Mouse (Mus musculus) MEL (cell line): ENCODE measurements around the gene Map2k1. TPM values are rescaled to one million over a fixed set of nuclear protein-coding genes. Genes with fewer than 3 reads are reported as not detected.
A peak's percentile ranks its signal among the peaks of the same experiment; 100 is the strongest.

Source experiments
- DNase-seq: peaks from one replicate; pipeline ENCODE4 v3.0.0; 2011; ENCODE audit warnings: low read depth, low spot score
- H3K27ac ChIP-seq: 2 replicates; pipeline ENCODE4 v1.5.1; 2012; ENCODE audit warnings: low read depth, mild to moderate bottlenecking, control low read depth, low read length, moderate library complexity; ENCODE audit not compliant: control insufficient read depth
- H3K27me3 ChIP-seq, 2 experiments: fragments of 150-350 bp in 1 of 2; sonication (generic) in 1 of 2; 2 replicates each; pipeline ENCODE4 v1.6.1; 2012; ENCODE audit warnings: low read length in 2 of 2, mild to moderate bottlenecking in 2 of 2, improper control_type of control experiment in 1 of 2, moderate library complexity in 1 of 2; ENCODE audit not compliant: insufficient read depth in 2 of 2, control insufficient read depth in 1 of 2
- H3K36me3 ChIP-seq, 2 experiments: 2 replicates each; pipeline ENCODE4 v1.6.1; 2012 to 2014; ENCODE audit warnings: low read length in 2 of 2, improper control_type of control experiment in 1 of 2, inconsistent platforms in 1 of 2, mild to moderate bottlenecking in 1 of 2; ENCODE audit not compliant: insufficient read depth in 2 of 2, control insufficient read depth in 1 of 2
- H3K4me1 ChIP-seq, 2 experiments: fragments of 150-350 bp in 1 of 2; sonication (generic) in 1 of 2; 2 replicates each; pipeline ENCODE4 v1.6.1; 2012; ENCODE audit warnings: low read length in 2 of 2, improper control_type of control experiment in 1 of 2, mild to moderate bottlenecking in 1 of 2; ENCODE audit not compliant: insufficient read depth in 2 of 2, control insufficient read depth in 1 of 2
- H3K4me3 ChIP-seq, 2 experiments: fragments of 150-350 bp in 1 of 2; sonication (generic) in 1 of 2; 2 replicates each; pipeline ENCODE4 v1.5.1; 2012; ENCODE audit warnings: low read depth in 2 of 2, low read length in 2 of 2, mild to moderate bottlenecking in 2 of 2, moderate library complexity in 2 of 2, control low read depth in 1 of 2, improper control_type of control experiment in 1 of 2; ENCODE audit not compliant: control insufficient read depth in 1 of 2, insufficient read depth in 1 of 2
- H3K79me2 ChIP-seq: 2 replicates; pipeline ENCODE4 v1.6.1; 2012; ENCODE audit warnings: mild to moderate bottlenecking, low read length, moderate library complexity; ENCODE audit not compliant: control insufficient read depth, poor library complexity, insufficient read depth
- H3K9ac ChIP-seq: 2 replicates; pipeline ENCODE4 v1.6.1; 2012; ENCODE audit warnings: low read depth, mild to moderate bottlenecking, control low read depth, low read length, moderate library complexity; ENCODE audit not compliant: control insufficient read depth, poor library complexity, severe bottlenecking
- H3K9me3 ChIP-seq: fragments of 150-350 bp; sonication (generic); replicated peaks from 2 replicates; pipeline ENCODE4 v1.6.1; 2012; ENCODE audit warnings: mild to moderate bottlenecking, low read length, improper control_type of control experiment, moderate library complexity; ENCODE audit not compliant: insufficient read depth
- BHLHE40 ChIP-seq: IDR thresholded peaks from 2 replicates; pipeline ENCODE4 v1.6.1; 2012; ENCODE audit warnings: low read depth, mild to moderate bottlenecking, inconsistent platforms, low read length, improper control_type of control experiment, borderline replicate concordance
- CTCF ChIP-seq, 3 experiments: IDR thresholded peaks in 2 of 3; conservative IDR thresholded peaks in 1 of 3; 2 replicates each; pipeline ENCODE4 v1.5.1; 2011 to 2012; ENCODE audit warnings: low read length in 3 of 3, low read depth in 2 of 3, mild to moderate bottlenecking in 2 of 3, improper control_type of control experiment in 1 of 3, inconsistent platforms in 1 of 3, mixed read lengths in 1 of 3, moderate library complexity in 1 of 3; ENCODE audit not compliant: control insufficient read depth in 1 of 3, insufficient read depth in 1 of 3, poor library complexity in 1 of 3, severe bottlenecking in 1 of 3
- E2F4 ChIP-seq: IDR thresholded peaks from 2 replicates; pipeline ENCODE4 v1.6.1; 2011; ENCODE audit warnings: low read depth, low read length, improper control_type of control experiment, borderline replicate concordance
- ELF1 ChIP-seq: IDR thresholded peaks from 2 replicates; pipeline ENCODE4 v1.6.1; 2014; ENCODE audit warnings: low read depth, mild to moderate bottlenecking, inconsistent platforms, low read length, improper control_type of control experiment, moderate library complexity
- EP300 ChIP-seq, 2 experiments: IDR thresholded peaks; 2 replicates each; pipeline ENCODE4 v1.6.1; 2011; ENCODE audit warnings: improper control_type of control experiment in 2 of 2, low read length in 2 of 2, low read depth in 1 of 2, mild to moderate bottlenecking in 1 of 2
- ETS1 ChIP-seq: IDR thresholded peaks from 2 replicates; pipeline ENCODE4 v1.6.1; 2012; ENCODE audit warnings: low read depth, mild to moderate bottlenecking, inconsistent platforms, low read length, improper control_type of control experiment, moderate library complexity
- GATA1 ChIP-seq: IDR thresholded peaks from 2 replicates; pipeline ENCODE4 v1.6.1; 2011; ENCODE audit warnings: low read depth, low read length, improper control_type of control experiment
- HCFC1 ChIP-seq: IDR thresholded peaks from 2 replicates; pipeline ENCODE4 v1.6.1; 2012; ENCODE audit warnings: low read depth, mild to moderate bottlenecking, inconsistent platforms, low read length, improper control_type of control experiment, moderate library complexity
- MAFK ChIP-seq: IDR thresholded peaks from 2 replicates; pipeline ENCODE4 v1.6.1; 2011; ENCODE audit warnings: low read depth, mild to moderate bottlenecking, low read length, improper control_type of control experiment, borderline replicate concordance
- MAX ChIP-seq: IDR thresholded peaks from 2 replicates; pipeline ENCODE4 v1.6.1; 2011; ENCODE audit warnings: low read length, improper control_type of control experiment
- MAZ ChIP-seq: IDR thresholded peaks from 2 replicates; pipeline ENCODE4 v1.6.1; 2012; ENCODE audit warnings: low read depth, mild to moderate bottlenecking, inconsistent platforms, low read length, improper control_type of control experiment
- MEF2A ChIP-seq: IDR thresholded peaks from 2 replicates; pipeline ENCODE4 v1.6.1; 2014; ENCODE audit warnings: low read depth, mild to moderate bottlenecking, inconsistent platforms, low read length, improper control_type of control experiment; ENCODE audit not compliant: poor library complexity, insufficient replicate concordance, severe bottlenecking; ENCODE audit errors: extremely low read depth
- MYB ChIP-seq: IDR thresholded peaks from 2 replicates; pipeline ENCODE4 v1.6.1; 2011; ENCODE audit warnings: mild to moderate bottlenecking, low read depth, low read length, improper control_type of control experiment
- POLR2AphosphoS5 ChIP-seq: IDR thresholded peaks from 2 replicates; pipeline ENCODE4 v1.6.1; 2012; ENCODE audit warnings: low read depth, borderline replicate concordance, mild to moderate bottlenecking, inconsistent platforms, low read length, moderate library complexity, mixed read lengths
- RAD21 ChIP-seq: IDR thresholded peaks from 2 replicates; pipeline ENCODE4 v1.6.1; 2011; ENCODE audit warnings: mild to moderate bottlenecking, low read depth, low read length, improper control_type of control experiment
- SMC3 ChIP-seq: IDR thresholded peaks from 2 replicates; pipeline ENCODE4 v1.6.1; 2011; ENCODE audit warnings: low read depth, low read length, improper control_type of control experiment
- TBP ChIP-seq: IDR thresholded peaks from 2 replicates; pipeline ENCODE4 v1.8.0; 2011; ENCODE audit warnings: low read depth, low read length, improper control_type of control experiment
- TCF12 ChIP-seq: IDR thresholded peaks from 2 replicates; pipeline ENCODE4 v1.6.1; 2014; ENCODE audit warnings: low read depth, mild to moderate bottlenecking, inconsistent platforms, low read length, improper control_type of control experiment, moderate library complexity
- USF1 ChIP-seq: IDR thresholded peaks from 2 replicates; pipeline ENCODE4 v1.6.1; 2014; ENCODE audit warnings: low read depth, mild to moderate bottlenecking, inconsistent platforms, low read length, improper control_type of control experiment, moderate library complexity
- ZNF384 ChIP-seq: IDR thresholded peaks from 2 replicates; pipeline ENCODE4 v1.6.1; 2012; ENCODE audit warnings: low read depth, mild to moderate bottlenecking, inconsistent platforms, low read length, improper control_type of control experiment
- polyA plus RNA-seq, 2 experiments: library from polyadenylated mRNA; stranded (reverse) in 1 of 2; unstranded in 1 of 2; fragments of >175 nt in 1 of 2; fragments of >200 nt in 1 of 2; gene quantifications; 2 replicates each; pipeline versions ENCODE4 v1.2.1 to v1.2.4; 2012; ENCODE audit warnings: low replicate concordance in 2 of 2, low read depth in 1 of 2; ENCODE audit not compliant: insufficient read length in 2 of 2, insufficient read depth in 1 of 2, missing spikeins in 1 of 2
- total RNA-seq: library from RNA; depleted of rRNA; stranded (reverse); fragments of 300-350 nt; gene quantifications from 2 replicates; pipeline ENCODE4 v1.2.3, GENCODE M21; 2012

Map2k1 gene
- total and polyA plus RNA-seq, 3 experiments, result 29.2 to 48.0 TPM; not detected in 1

DNA sequence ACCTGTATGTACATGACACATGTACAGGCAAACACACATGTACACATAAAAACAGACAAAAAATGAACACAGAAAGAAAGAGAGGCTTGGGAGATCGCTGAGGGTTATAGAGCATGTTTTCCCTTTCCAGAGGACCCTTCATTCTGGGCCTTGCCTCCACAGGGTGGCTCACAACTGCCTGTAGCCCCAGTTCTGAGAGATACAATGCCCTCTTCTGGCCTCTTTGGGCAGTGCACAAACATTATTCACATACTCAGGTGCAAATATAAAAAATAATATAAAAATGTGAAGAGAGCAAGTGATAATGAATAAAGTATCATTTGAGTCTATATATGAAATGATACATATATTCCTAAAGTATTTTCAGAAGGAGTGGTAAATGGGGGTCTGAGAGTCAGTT, 21.5 kb upstream of the Map2k1 start:
- Histone ChIP-seq H3K36me3 (no peaks in the 10 kb centered on the region), H3K79me2 (no peaks in the 10 kb centered on the region), H3K27ac (no peak overlapping the region), H3K9me3 (no peaks in the 10 kb centered on the region), H3K27me3 (no peaks in the 10 kb centered on the region), H3K4me3 (no peak overlapping the region), H3K9ac (no peak overlapping the region), H3K4me1 (no peaks in the 10 kb centered on the region)
- TF ChIP-seq CTCF (IDR thresholded peaks at IDR 0.05 in 2 of 3, conservative IDR thresholded peaks at IDR 0.05 in 1 of 3; ENCODE audit: control insufficient read depth in 1 of 3, insufficient read depth in 1 of 3, low read depth in 2 of 3, low read length in 3 of 3, poor library complexity in 1 of 3, severe bottlenecking in 1 of 3) (peak; percentile 57 to 73 (median 57)), SMC3 (peak; percentile 69), MAFK (no peak), TCF12 (no peak), POLR2AphosphoS5 (no peak), RAD21 (peak; percentile 41), BHLHE40 (no peak), HCFC1 (no peak), EP300 (IDR thresholded peaks at IDR 0.05; ENCODE audit: low read depth in 1 of 2, low read length in 2 of 2) (no peak), ELF1 (no peak)
- DNase-seq, result peak; percentile 73

GRCm38 (mm10) chr9:64274291-64274690, 20.9 kb upstream of the Map2k1 start:
- no peaks in the 10 kb centered on the region for H3K79me2 ChIP-seq
- H3K36me3 ChIP-seq, result no peaks in the 10 kb centered on the region
- DNase-seq, result no peak
- H3K27me3 ChIP-seq, result no peaks in the 10 kb centered on the region
- no peak overlapping the region for H3K4me3 ChIP-seq
- no peaks in the 10 kb centered on the region for H3K9me3 ChIP-seq
- H3K4me1 ChIP-seq, result no peaks in the 10 kb centered on the region
- H3K9ac ChIP-seq, result no peak overlapping the region
- TF ChIP-seq TBP (no peak), ZNF384 (no peak), GATA1 (no peak), E2F4 (no peak), MAZ (no peak), MAX (no peak), USF1 (no peak), EP300 (IDR thresholded peaks at IDR 0.05; ENCODE audit: low read depth in 1 of 2, low read length in 2 of 2) (no peak), MEF2A (no peak), MYB (no peak), SMC3 (no peak), ETS1 (no peak)
- no peak overlapping the region for H3K27ac ChIP-seq
